Mouse (Mus musculus): Measurements from ENCODE around the gene Cd81.

Gene Cd81

DNA sequence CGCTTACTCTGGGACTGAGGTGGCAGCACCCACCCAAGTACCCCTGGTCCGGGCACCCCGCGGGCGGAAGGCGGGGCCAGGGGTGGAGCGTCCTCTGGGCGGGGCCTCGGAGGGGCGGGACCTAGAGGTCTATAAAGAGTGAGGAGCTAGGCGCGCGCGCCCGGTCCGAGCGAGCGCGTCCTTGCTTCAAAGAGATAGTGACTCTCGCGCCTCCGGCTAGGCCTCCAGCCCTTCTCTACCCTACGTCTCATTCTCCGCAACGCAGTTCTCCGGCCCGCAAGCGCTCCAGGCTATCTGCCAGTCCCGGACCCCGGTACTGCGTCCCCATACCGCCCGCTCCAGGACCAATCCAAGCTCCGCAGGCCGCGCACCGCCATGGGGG lies at the start of gene Cd81:
Gene Cd81 (plus strand): TSS at position 114 of the 382 bp plus-strand sequence.
- peak; percentile 79 for DNase-seq

DNA sequence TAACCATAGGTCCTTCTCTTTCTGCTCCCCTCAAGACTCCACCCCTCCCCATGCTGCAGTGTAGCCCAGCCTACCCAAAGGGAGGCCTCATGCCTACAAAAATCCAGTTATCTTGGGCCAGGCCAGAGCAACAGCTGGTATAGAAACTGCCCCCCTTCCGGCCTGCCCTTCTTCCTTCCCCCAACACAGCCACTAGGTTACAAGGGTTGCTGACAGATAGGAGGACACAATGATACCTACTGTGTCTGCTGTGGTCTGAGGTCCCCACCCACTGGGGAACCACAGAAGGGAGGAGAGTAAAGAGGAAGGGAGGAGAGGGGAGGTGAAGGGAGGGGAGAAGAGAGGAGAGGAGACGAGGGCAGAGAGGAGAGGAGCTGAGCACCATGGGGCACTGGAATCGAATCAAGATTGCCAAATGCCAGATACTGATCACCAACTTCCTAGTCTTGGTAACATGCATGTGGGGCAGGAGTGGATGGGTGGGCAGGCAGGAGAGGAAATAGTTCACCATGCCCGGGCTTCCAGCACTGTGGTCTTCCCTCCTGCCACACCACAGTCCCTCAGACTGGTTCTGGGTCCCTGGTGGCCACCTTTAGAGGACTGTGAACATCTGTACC lies 47.7 kb upstream of the Cd81 start, which contains the start of gene Tspan32:
Gene Tspan32 (plus strand): TSS at position 320 of the 617 bp plus-strand sequence.
- no peak for DNase-seq

GRCm38 (mm10) chr7:143005344-143006096 lies 47.0 kb upstream of the Cd81 start:
- no peak for DNase-seq

- no peak for DNase-seq
Observed at GRCm38 (mm10) chr7:143006097-143006755, 46.3 kb upstream of the Cd81 start.

DNA sequence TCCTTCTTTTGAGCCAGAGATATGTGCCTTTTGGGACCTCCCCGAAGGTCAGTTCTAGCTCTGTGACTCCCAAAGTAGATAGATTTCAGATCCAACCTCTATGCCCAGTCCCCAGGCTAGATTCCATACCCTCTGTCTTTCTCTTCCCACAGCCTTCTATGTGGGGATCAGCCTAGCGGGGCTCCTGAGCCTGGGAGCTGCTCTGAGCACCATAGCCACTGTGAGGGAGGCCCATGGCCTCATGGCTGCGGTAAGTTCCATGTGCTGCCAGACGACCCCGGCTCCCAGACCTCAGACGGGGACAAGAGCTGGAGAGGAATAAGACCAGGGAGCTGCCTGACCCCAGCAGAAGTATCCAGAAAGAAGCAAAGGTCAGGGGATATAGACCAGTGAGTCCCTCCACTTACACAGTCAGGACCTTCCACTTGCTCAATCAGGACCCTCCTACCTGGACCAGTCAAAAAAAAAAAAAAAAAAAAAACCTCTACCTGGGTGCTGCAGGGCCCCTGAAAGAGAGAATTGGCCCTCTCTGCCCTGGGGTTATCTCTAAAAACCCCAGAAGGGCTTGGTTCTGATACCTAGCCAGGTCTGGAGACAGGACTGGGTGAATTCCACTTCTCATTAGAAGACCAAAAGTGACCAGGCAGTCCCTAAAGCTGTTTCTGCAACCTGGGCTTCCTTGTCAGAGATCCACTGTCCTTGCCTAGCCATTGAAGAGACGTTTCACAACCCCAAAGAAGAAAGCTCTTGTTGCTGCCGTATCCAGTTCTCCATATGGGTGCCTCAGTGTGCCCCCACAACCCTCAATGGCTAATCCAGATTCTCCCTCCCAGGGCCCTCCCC lies 45.6 kb upstream of the Cd81 start:
- no peak for DNase-seq

GRCm38 (mm10) chr7:143007599-143008369 lies 44.8 kb upstream of the Cd81 start:
- peak; percentile 88 for DNase-seq

GRCm38 (mm10) chr7:143008370-143008926 lies 44.1 kb upstream of the Cd81 start:
- no peak for DNase-seq

DNA sequence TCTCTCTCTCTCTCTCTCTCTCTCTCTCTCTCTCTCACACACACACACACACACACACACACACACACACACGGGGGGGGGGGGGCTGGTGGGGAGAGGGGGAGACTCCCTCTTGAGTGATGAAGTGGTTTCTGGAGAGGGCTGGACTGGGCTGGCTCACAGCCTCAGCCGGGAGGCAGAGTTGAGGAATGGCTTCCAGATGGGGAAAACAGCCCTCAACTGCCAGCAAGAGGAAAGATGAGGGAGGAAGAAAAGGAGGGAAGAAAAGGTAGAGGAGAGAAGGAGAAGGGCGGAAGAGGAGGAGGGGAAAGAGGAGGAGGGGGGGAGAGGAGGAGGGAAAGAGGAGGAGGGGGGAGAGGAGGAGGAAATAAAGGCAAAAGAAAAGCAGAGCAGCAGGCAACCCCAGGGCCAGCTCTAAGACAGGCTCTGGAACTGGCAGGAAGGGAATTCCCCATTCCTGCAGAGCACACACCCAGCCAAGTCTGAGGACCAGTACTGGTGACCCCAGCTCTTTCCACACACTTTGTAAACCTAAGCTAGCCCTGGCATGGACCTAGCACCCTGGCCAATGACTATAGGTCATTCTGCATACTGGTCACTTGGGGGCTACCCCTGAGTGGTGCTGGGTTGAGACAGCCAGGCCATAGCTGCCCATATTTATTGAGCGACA lies 43.4 kb upstream of the Cd81 start:
- DNase-seq: no peak

- no peak for DNase-seq
Observed at GRCm38 (mm10) chr7:143009996-143010395, 42.5 kb upstream of the Cd81 start.

DNA sequence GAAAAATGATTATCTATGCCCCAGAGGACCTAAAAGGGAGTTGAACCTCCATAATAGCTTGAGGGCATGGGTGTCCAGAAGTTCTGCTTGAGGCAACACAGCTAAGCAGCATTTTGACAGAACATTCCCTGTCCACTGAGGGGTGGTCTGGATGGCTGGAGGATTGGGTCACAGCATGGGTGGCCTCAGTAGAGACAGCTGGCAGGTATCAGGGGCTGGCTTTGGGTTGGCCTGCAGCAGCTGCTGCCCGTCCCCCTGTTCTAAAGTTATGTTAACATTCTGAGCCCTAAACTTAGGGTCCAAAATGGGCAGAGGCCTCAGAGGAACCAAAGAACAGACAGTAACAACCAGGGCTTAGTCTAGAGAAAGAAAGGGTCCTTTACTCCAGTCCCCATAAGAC lies 41.3 kb upstream of the Cd81 start:
- no peak for DNase-seq

DNA sequence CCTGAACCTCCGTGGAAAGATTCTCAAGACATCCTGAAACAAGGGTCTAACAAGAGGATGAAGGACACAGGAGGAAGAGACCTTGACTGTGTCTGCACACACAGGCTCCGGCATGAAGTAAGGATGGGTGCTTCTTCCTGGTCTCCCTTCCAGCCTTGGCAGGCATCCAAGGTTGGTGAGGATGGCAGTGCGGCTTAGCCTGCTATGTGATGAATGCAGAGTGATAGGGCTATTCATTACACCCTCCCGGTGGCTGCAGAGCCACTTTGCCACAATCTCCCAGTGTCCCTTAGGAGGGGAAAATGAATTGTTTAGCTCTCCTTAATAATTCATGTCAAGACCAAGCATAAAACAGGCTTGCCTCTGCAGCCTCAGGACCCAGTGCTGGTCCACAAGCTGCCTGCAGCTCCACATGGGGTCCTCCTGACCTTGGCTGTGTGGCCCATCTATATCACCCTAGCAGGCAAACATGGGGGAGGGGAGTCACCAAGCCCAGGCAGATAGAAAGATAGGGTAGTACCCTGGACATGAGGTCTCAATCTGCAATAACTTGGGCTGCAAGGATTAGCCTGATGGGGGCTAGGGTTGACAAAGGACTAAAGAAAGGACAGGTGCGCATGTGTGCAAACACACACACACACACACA lies 40.2 kb upstream of the Cd81 start:
- no peak for DNase-seq

GRCm38 (mm10) chr7:143013420-143014178 lies 38.9 kb upstream of the Cd81 start:
- DNase-seq: peak; percentile 70

GRCm38 (mm10) chr7:143014862-143015659 lies 37.5 kb upstream of the Cd81 start:
- DNase-seq: no peak

GRCm38 (mm10) chr7:143015755-143016423 lies 36.6 kb upstream of the Cd81 start:
- peak; percentile 64 for DNase-seq

DNA sequence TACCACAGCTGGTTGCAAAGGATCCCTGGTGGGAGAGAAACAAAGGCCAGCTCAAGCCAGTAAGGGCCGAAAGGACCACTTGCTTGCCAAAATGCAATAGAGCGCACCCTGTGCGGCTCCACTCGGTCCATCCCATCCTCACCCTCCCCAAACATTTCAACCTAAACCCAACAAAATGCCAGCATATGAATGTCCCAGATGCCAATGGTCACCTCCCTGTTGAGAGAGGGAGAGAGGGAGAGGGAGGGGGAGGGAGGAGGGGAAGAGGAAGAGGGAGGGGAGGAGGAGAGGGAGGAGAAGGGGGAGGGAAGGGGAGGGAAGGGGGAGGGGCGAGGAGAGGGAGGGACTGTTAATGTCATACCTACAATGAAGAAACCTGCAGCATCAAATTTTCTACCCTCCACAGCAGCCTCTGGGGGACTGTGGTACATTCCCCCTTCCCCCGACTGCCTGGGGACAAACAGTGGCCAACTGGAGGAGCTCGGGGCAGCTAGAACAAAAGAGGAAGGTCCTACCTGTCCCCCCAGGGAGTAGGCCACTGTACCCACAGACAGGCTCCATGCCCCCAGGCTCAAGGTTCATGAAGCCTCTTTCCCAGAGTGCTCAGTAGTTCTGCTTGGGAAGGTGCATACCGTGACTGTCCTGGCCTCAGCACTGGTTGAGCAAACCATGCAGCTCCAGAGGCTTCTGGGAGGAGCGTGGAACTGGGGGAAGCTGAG lies 36.0 kb upstream of the Cd81 start:
- DNase-seq: no peak

- DNase-seq: no peak
Observed at GRCm38 (mm10) chr7:143017181-143017580, 35.4 kb upstream of the Cd81 start.

GRCm38 (mm10) chr7:143020040-143020439 lies 32.5 kb upstream of the Cd81 start:
- DNase-seq: no peak

- no peak for DNase-seq
Observed at GRCm38 (mm10) chr7:143020764-143021163, 31.8 kb upstream of the Cd81 start.
